Mouse (Mus musculus) layer of hippocampus, adult 6 months (tissue): ENCODE results near the gene Cfap65. TPM values are rescaled to one million over a fixed set of nuclear protein-coding genes. Genes with fewer than 3 reads are reported as not detected.
A peak's percentile ranks its signal among the peaks of the same experiment; 100 is the strongest.

Experiments used
- long read RNA-seq, 2 experiments: library from polyadenylated mRNA; unstranded; transcript quantifications; one replicate each; pipeline ENCODE4 v2.0.0; 2019 to 2020
- microRNA-seq: library from miRNA; unstranded; fragments of <30 nt; microRNA quantifications from one replicate; pipeline ENCODE4 v1.2.0, GENCODE M21; 2020
- polyA plus RNA-seq: library from polyadenylated mRNA; unstranded; fragments of <200 nt; fragmentation: Nextera tagmentation; gene quantifications from 2 replicates; pipeline ENCODE4 v1.2.3, GENCODE M21; 2021

Gene Cfap65
- polyA plus RNA-seq, result 0.83 and 1.5 TPM in 2 replicates
- long read RNA-seq, experiment 1, result 0 reads
- long read RNA-seq, experiment 2, partial matches to known transcripts, result 0 of 1 reads
- long read RNA-seq, experiment 2, other reads (novel, unspliced or antisense), result 1 of 1 reads

GRCm38 (mm10) chr1:74935402-74935801 lies at the start of gene Cfap65:
Cfap65 (minus strand) TSS chr1:74935599.

GRCm38 (mm10) chr1:74951556-74952210 lies 16.3 kb upstream of the Cfap65 start, which contains the start of gene Ihh:
Ihh (minus strand) TSS chr1:74951672.

GRCm38 (mm10) chr1:74893134-74893855 lies 42.1 kb downstream of the Cfap65 start, which contains the start of gene Cryba2:
Cryba2 (minus strand) TSS chr1:74893143.

GRCm38 (mm10) chr1:74885369-74886042 lies 49.9 kb downstream of the Cfap65 start, which contains the start of gene Fev:
Fev (minus strand) TSS chr1:74885419.

GRCm38 (mm10) chr1:74854306-74855056 lies 80.9 kb downstream of the Cfap65 start, which contains the start of gene Cdk5r2:
Cdk5r2 (plus strand) TSS chr1:74854934.

Small RNA genes lying within 50 kb of the gene (microRNA-seq; reads per million reads assigned to microRNA genes)
- 410 reads per million, percentile 72 among the genes with 10 or more reads in this experiment for gene Mir375

Other genes with a start within 250 kb of the Cfap65 start
- gene Cyp27a1, start 222.0 kb downstream of the Cfap65 start, polyA plus RNA-seq, result 3.0 and 3.5 TPM in 2 replicates
- gene Prkag3, start 186.4 kb downstream of the Cfap65 start, polyA plus RNA-seq, result not detected in 2 replicates
- 0.54 TPM in 1 of 2 replicates, not detected in the other for gene Wnt6, start 163.7 kb downstream of the Cfap65 start, polyA plus RNA-seq
- 4.4 and 6.7 TPM in 2 replicates for gene Wnt10a, start 144.1 kb downstream of the Cfap65 start, polyA plus RNA-seq
- gene Cdk5r2, start 80.7 kb downstream of the Cfap65 start, polyA plus RNA-seq, result 6.0 and 7.0 TPM in 2 replicates
- 0.16 TPM in 1 of 2 replicates, not detected in the other for gene Fev, start 50.2 kb downstream of the Cfap65 start, polyA plus RNA-seq
- 0.35 and 0.65 TPM in 2 replicates for gene Cryba2, start 42.5 kb downstream of the Cfap65 start, polyA plus RNA-seq
- 0.14 TPM in 1 of 2 replicates, not detected in the other for gene Ihh, start 16.1 kb upstream of the Cfap65 start, polyA plus RNA-seq
- 3.3 and 3.6 TPM in 2 replicates for gene Nhej1, start 189.6 kb upstream of the Cfap65 start, polyA plus RNA-seq
- 1.0 and 1.5 TPM in 2 replicates for gene Slc23a3, start 198.3 kb upstream of the Cfap65 start, polyA plus RNA-seq
- gene Cnppd1, start 207.1 kb upstream of the Cfap65 start, polyA plus RNA-seq, result 7.4 and 10.8 TPM in 2 replicates
- gene Retreg2, start 207.2 kb upstream of the Cfap65 start, polyA plus RNA-seq, result 70.3 and 86.5 TPM in 2 replicates
- gene Zfand2b, start 233.0 kb upstream of the Cfap65 start, polyA plus RNA-seq, result 38.0 and 45.0 TPM in 2 replicates
- gene Abcb6, start 244.8 kb upstream of the Cfap65 start, polyA plus RNA-seq, result 12.8 and 13.0 TPM in 2 replicates